Comparison of ENCODE assay signal across 22 mouse cellular contexts in genomic region chr6:94669370-94669769, GRCm38 (mm10). TPM values are rescaled to one million over a fixed set of nuclear protein-coding genes. Genes with fewer than 3 reads are reported as not detected.
DNase-seq lines count a peak whose midpoint lies in the region; ATAC-seq and TF ChIP-seq lines count a peak whose summit lies in the region.
"Had no signal": no experiment of that assay in that cellular context is flagged by ENCODE, and none has a peak within 500 bp of the region (broad histone marks: within the 10 kb centered on the region; RNA-seq: fewer than 3 reads in every experiment).

No protein-coding gene starts in this region.

- no peaks in the 10 kb centered on the region for H3K9me3 ChIP-seq in forebrain, embryonic 12.5 days
- H3K9me3 ChIP-seq in forebrain, embryonic 14.5 days (replicated peaks; ENCODE audit: control insufficient read depth, low read length): no peaks in the 10 kb centered on the region
- no peaks in the 10 kb centered on the region for H3K9me3 ChIP-seq in liver, embryonic 11.5 days (ENCODE audit: control insufficient read depth, low read length)
- no peaks in the 10 kb centered on the region for H3K9me3 ChIP-seq in heart, embryonic 12.5 days (replicated peaks)
- H3K9me3 ChIP-seq: heart, embryonic 10.5 days; limb, embryonic 13.5 days; liver, embryonic 15.5 days; lung, embryonic 15.5 days; megakaryocyte, embryonic 14.5 days; midbrain, embryonic 13.5 days had no signal

- no peak overlapping the region for H3K4me3 ChIP-seq in forebrain, embryonic 12.5 days (replicated peaks)
- no peak overlapping the region for H3K4me3 ChIP-seq in forebrain, embryonic 14.5 days (ENCODE audit: low read depth, low read length)
- H3K4me3 ChIP-seq in liver, adult 2 months (ENCODE audit: insufficient read depth, low read depth, low read length): no peak overlapping the region
- H3K4me3 ChIP-seq in liver, embryonic 11.5 days (ENCODE audit: low read depth, low read length): no peak overlapping the region
- H3K4me3 ChIP-seq in heart, embryonic 12.5 days: no peak overlapping the region
- H3K4me3 ChIP-seq: heart, embryonic 10.5 days; limb, embryonic 13.5 days; liver, embryonic 15.5 days; lung, embryonic 15.5 days; megakaryocyte, embryonic 14.5 days; midbrain, embryonic 13.5 days; myocyte had no signal

- TF ChIP-seq POLR2A in liver, adult 2 months (IDR thresholded peaks at IDR 0.05; ENCODE audit: extremely low read depth, insufficient read depth, low read length): no peak
- TF ChIP-seq POLR2A in brain, embryonic 14.5 days (IDR thresholded peaks at IDR 0.05; ENCODE audit: borderline replicate concordance, extremely low read depth, insufficient read depth, insufficient read length, poor library complexity, severe bottlenecking): no peak

- peaks cover 88% of the 10 kb centered on the region for H3K4me1 ChIP-seq in forebrain, embryonic 12.5 days
- H3K4me1 ChIP-seq in forebrain, embryonic 14.5 days (ENCODE audit: control insufficient read depth, insufficient read depth, low read length): peaks cover 40% of the 10 kb centered on the region
- peaks cover 45% of the 10 kb centered on the region for H3K4me1 ChIP-seq in liver, adult 2 months (ENCODE audit: control insufficient read depth, insufficient read depth, low read length)
- H3K4me1 ChIP-seq in liver, embryonic 11.5 days (replicated peaks; ENCODE audit: control insufficient read depth, insufficient read depth, low read length): no peaks in the 10 kb centered on the region
- peaks cover 54% of the 10 kb centered on the region for H3K4me1 ChIP-seq in heart, embryonic 12.5 days (replicated peaks)
- H3K4me1 ChIP-seq: liver, embryonic 15.5 days; megakaryocyte, embryonic 14.5 days had no signal

- peaks cover 28% of the 10 kb centered on the region; the same call in 1 of the 2 replicates for H3K79me2 ChIP-seq in liver, adult 2 months (ENCODE audit: control insufficient read depth, insufficient read depth, low read length)

- no peak overlapping the region for H3K9ac ChIP-seq in forebrain, embryonic 12.5 days
- H3K9ac ChIP-seq in forebrain, embryonic 14.5 days (ENCODE audit: low read length): no peak overlapping the region
- 0 out of 2 replicates have a peak overlapping the region, but pooled peaks have one; percentile 10 for H3K9ac ChIP-seq in liver, adult 2 months (ENCODE audit: low read depth, low read length)
- H3K9ac ChIP-seq in liver, embryonic 11.5 days (ENCODE audit: low read depth, low read length): no peak overlapping the region
- H3K9ac ChIP-seq in heart, embryonic 12.5 days: no peak overlapping the region
- H3K9ac ChIP-seq: limb, embryonic 13.5 days; liver, embryonic 15.5 days; lung, embryonic 15.5 days; midbrain, embryonic 13.5 days had no signal

- no peaks in the 10 kb centered on the region for H3K27me3 ChIP-seq in forebrain, embryonic 12.5 days
- no peaks in the 10 kb centered on the region for H3K27me3 ChIP-seq in forebrain, embryonic 14.5 days (replicated peaks; ENCODE audit: control insufficient read depth, insufficient read depth, low read length)
- no peaks in the 10 kb centered on the region for H3K27me3 ChIP-seq in liver, adult 2 months (ENCODE audit: control insufficient read depth, insufficient read depth, low read length)
- H3K27me3 ChIP-seq in liver, embryonic 11.5 days (replicated peaks; ENCODE audit: control insufficient read depth, insufficient read depth, low read length): peaks cover 2% of the 10 kb centered on the region; the same call in 1 of the 2 replicates
- no peaks in the 10 kb centered on the region for H3K27me3 ChIP-seq in heart, embryonic 12.5 days (replicated peaks)
- H3K27me3 ChIP-seq: limb, embryonic 13.5 days; liver, embryonic 15.5 days; lung, embryonic 15.5 days; midbrain, embryonic 13.5 days had no signal

- peak overlapping the region; percentile 31 for H3K27ac ChIP-seq in forebrain, embryonic 12.5 days
- no peak overlapping the region for H3K27ac ChIP-seq in forebrain, embryonic 14.5 days (ENCODE audit: low read depth, low read length)
- H3K27ac ChIP-seq in liver, adult 2 months (replicated peaks; ENCODE audit: insufficient read depth, low read depth, low read length): peak overlapping the region; percentile 95
- no peak overlapping the region for H3K27ac ChIP-seq in liver, embryonic 11.5 days (ENCODE audit: low read depth, low read length)
- no peak overlapping the region for H3K27ac ChIP-seq in heart, embryonic 12.5 days (ENCODE audit: poor library complexity, severe bottlenecking)
- H3K27ac ChIP-seq: heart, embryonic 10.5 days; kidney, postnatal 0 days; limb, embryonic 13.5 days; liver, embryonic 15.5 days; lung, embryonic 15.5 days had no signal

- no peak for TF ChIP-seq CTCF in liver, adult 2 months (IDR thresholded peaks at IDR 0.05; ENCODE audit: low read depth, low read length)
- TF ChIP-seq CTCF in brain, embryonic 14.5 days (IDR thresholded peaks at IDR 0.05; ENCODE audit: borderline replicate concordance, extremely low read depth, insufficient read depth, insufficient read length): no peak

- no peak overlapping the region for H3K4me2 ChIP-seq in forebrain, embryonic 12.5 days
- H3K4me2 ChIP-seq in forebrain, embryonic 14.5 days (ENCODE audit: low read length): no peak overlapping the region
- H3K4me2 ChIP-seq in liver, embryonic 11.5 days: no peak overlapping the region
- H3K4me2 ChIP-seq in heart, embryonic 12.5 days: no peak overlapping the region
- H3K4me2 ChIP-seq: limb, embryonic 13.5 days; liver, embryonic 15.5 days; lung, embryonic 15.5 days; midbrain, embryonic 13.5 days had no signal

- no peak for ATAC-seq in forebrain, embryonic 12.5 days (ENCODE audit: low FRiP score)
- no peak for ATAC-seq in forebrain, embryonic 14.5 days
- no peak for ATAC-seq in liver, embryonic 11.5 days (replicated peaks; ENCODE audit: low FRiP score)
- ATAC-seq in heart, embryonic 12.5 days (ENCODE audit: insufficient number of reproducible peaks, low FRiP score): no peak
- ATAC-seq: hindbrain, postnatal 0 days; midbrain, embryonic 13.5 days had no signal

- WGBS in forebrain, embryonic 12.5 days: 35% methylated on average over 6 of the region's 6 CpGs
- 33% methylated on average over 6 of the region's 6 CpGs for WGBS in forebrain, embryonic 14.5 days
- 38% methylated on average over 6 of the region's 6 CpGs for WGBS in liver, adult 2 months
- 70% methylated on average over 6 of the region's 6 CpGs for WGBS in liver, embryonic 11.5 days
- WGBS in heart, embryonic 12.5 days: 77% methylated on average over 6 of the region's 6 CpGs

- no peak for DNase-seq in forebrain, embryonic 14.5 days (ENCODE audit: low spot score)
- peak; percentile 56 for DNase-seq in kidney, adult 18-20 months
- no peak for DNase-seq in kidney, postnatal 10 days
- DNase-seq in liver, adult 2 months (ENCODE audit: extremely low read depth, low read depth, low spot score): peak; percentile 80
- no peak for DNase-seq in liver, embryonic 11.5 days (ENCODE audit: low spot score)
- peak; percentile 56 for DNase-seq in brain, embryonic 14.5 days (ENCODE audit: low read depth)
- DNase-seq: adrenal gland, postnatal 14 days; cerebellum, adult 9-10 months; lung, postnatal 36 days; spleen, adult 18-20 months; thymus, postnatal 25 days had no signal

- no peaks in the 10 kb centered on the region for H3K36me3 ChIP-seq in forebrain, embryonic 12.5 days (replicated peaks)
- no peaks in the 10 kb centered on the region for H3K36me3 ChIP-seq in forebrain, embryonic 14.5 days (ENCODE audit: control insufficient read depth, insufficient read depth, low read length)
- no peaks in the 10 kb centered on the region for H3K36me3 ChIP-seq in liver, adult 2 months (ENCODE audit: control insufficient read depth, insufficient read depth, low read length)
- H3K36me3 ChIP-seq in liver, embryonic 11.5 days (ENCODE audit: control insufficient read depth, insufficient read depth, low read length): no peaks in the 10 kb centered on the region
- H3K36me3 ChIP-seq in heart, embryonic 12.5 days: no peaks in the 10 kb centered on the region
- H3K36me3 ChIP-seq: heart, embryonic 10.5 days; limb, embryonic 13.5 days; liver, embryonic 15.5 days; lung, embryonic 15.5 days; midbrain, embryonic 13.5 days had no signal

RNA-seq across cellular contexts. Expression of gene Lrig1, which starts 30.6 kb away (rescaled TPM):
- 16.6 and 17.7 TPM in 2 replicates for polyA plus RNA-seq in forebrain, embryonic 12.5 days (2016; fragmentation: Nextera tagmentation; extraction: Ambion mirVana)
- 8.5 and 9.5 TPM in 2 replicates for polyA plus RNA-seq in forebrain, embryonic 14.5 days (2014; fragmentation: Nextera tagmentation; extraction: Ambion mirVana)
- 12.4 and 13.3 TPM in 2 replicates for total RNA-seq in liver, adult 2 months (2014; rRNA removed)
- 12.9 and 14.8 TPM in 2 replicates for polyA plus RNA-seq in liver, adult 2 months (2012; rRNA removed)
- 2.9 and 4.3 TPM in 2 replicates for polyA plus RNA-seq in liver, embryonic 11.5 days (2014; fragmentation: Nextera tagmentation; extraction: Ambion mirVana)
- 27.4 and 39.1 TPM in 2 replicates for polyA plus RNA-seq in brain, embryonic 14.5 days (2012; rRNA removed)
- polyA plus RNA-seq in heart, embryonic 12.5 days (2016; fragmentation: Nextera tagmentation; extraction: Ambion mirVana): 14.6 and 16.5 TPM in 2 replicates

Comparison
In these comparisons a context has a peak if more than half of its experiments do, and no peak if none do; other contexts are left out.
1. H3K27ac ChIP-seq: peak in forebrain, embryonic 12.5 days (single experiment) and liver, adult 2 months (single experiment); none in forebrain, embryonic 14.5 days (single experiment), liver, embryonic 11.5 days (single experiment) and heart, embryonic 12.5 days (single experiment).
2. DNase-seq: peak in kidney, adult 18-20 months (single experiment), liver, adult 2 months (single experiment) and brain, embryonic 14.5 days (single experiment); none in forebrain, embryonic 14.5 days (single experiment), kidney, postnatal 10 days (single experiment) and liver, embryonic 11.5 days (single experiment).